Mouse (Mus musculus) CH12.LX (cell line): ENCODE measurements around the gene Fgfbp3. TPM values are rescaled to one million over a fixed set of nuclear protein-coding genes. Genes with fewer than 3 reads are reported as not detected.

Experiments used
- DNase-seq: peaks from one replicate; pipeline ENCODE4 v3.0.0-alpha.2; 2013; ENCODE audit errors: extremely low read depth
- H3K27ac ChIP-seq: 2 replicates; pipeline ENCODE4 v1.5.1; 2012; ENCODE audit warnings: low read depth, mild to moderate bottlenecking, control low read depth, moderate library complexity; ENCODE audit not compliant: insufficient read depth
- H3K27me3 ChIP-seq: replicated peaks from 2 replicates; pipeline ENCODE3; 2012; ENCODE audit warnings: inconsistent platforms
- H3K36me3 ChIP-seq, 2 experiments: replicated peaks in 1 of 2; 2 replicates each; pipeline versions ENCODE3 to v1.6.1; 2012; ENCODE audit warnings: inconsistent platforms in 1 of 2, low read length in 1 of 2, mild to moderate bottlenecking in 1 of 2, mixed read lengths in 1 of 2, moderate library complexity in 1 of 2; ENCODE audit not compliant: control insufficient read depth in 1 of 2, insufficient read depth in 1 of 2
- H3K4me1 ChIP-seq, 2 experiments: 2 replicates each; pipeline ENCODE4 v1.6.1; 2012; ENCODE audit warnings: inconsistent platforms in 1 of 2, moderate library complexity in 1 of 2; ENCODE audit not compliant: insufficient read depth in 2 of 2, control insufficient read depth in 1 of 2
- H3K4me2 ChIP-seq: 2 replicates; pipeline ENCODE4 v1.6.1; 2012; ENCODE audit warnings: low read depth, mild to moderate bottlenecking, control low read depth; ENCODE audit not compliant: poor library complexity, insufficient read depth, severe bottlenecking
- H3K4me3 ChIP-seq, 3 experiments: fragments of 150-350 bp in 1 of 3; sonication (generic) in 1 of 3; replicated peaks in 1 of 3; 2 replicates each; pipeline versions ENCODE3 to v1.5.1; 2011 to 2012; ENCODE audit warnings: low read depth in 2 of 3, low read length in 2 of 3, mild to moderate bottlenecking in 2 of 3, moderate library complexity in 2 of 3, control low read depth in 1 of 3, improper control_type of control experiment in 1 of 3, inconsistent platforms in 1 of 3, mixed read lengths in 1 of 3; ENCODE audit not compliant: poor library complexity in 1 of 3
- H3K79me2 ChIP-seq: replicated peaks from 2 replicates; pipeline ENCODE4 v1.6.1; 2012; ENCODE audit warnings: mild to moderate bottlenecking, moderate library complexity; ENCODE audit not compliant: control insufficient read depth, poor library complexity, insufficient read depth, severe bottlenecking; ENCODE audit errors: extremely low read depth
- H3K9ac ChIP-seq: 2 replicates; pipeline ENCODE4 v1.6.1; 2012; ENCODE audit warnings: low read depth, mild to moderate bottlenecking, control low read depth, moderate library complexity; ENCODE audit not compliant: insufficient read depth
- H3K9me3 ChIP-seq: replicated peaks from 2 replicates; pipeline ENCODE3; 2012; ENCODE audit warnings: low read length, inconsistent platforms, mixed read lengths
- CTCF ChIP-seq, 2 experiments: IDR thresholded peaks in 1 of 2; conservative IDR thresholded peaks in 1 of 2; 2 replicates each; pipeline ENCODE4 v1.5.1; 2011 to 2012; ENCODE audit warnings: low read depth in 2 of 2, low read length in 2 of 2, improper control_type of control experiment in 1 of 2, inconsistent platforms in 1 of 2, mild to moderate bottlenecking in 1 of 2, moderate library complexity in 1 of 2
- E2F4 ChIP-seq: IDR thresholded peaks from 2 replicates; pipeline ENCODE4 v1.6.1; 2011; ENCODE audit warnings: low read depth, low read length, improper control_type of control experiment; ENCODE audit not compliant: insufficient replicate concordance
- ELF1 ChIP-seq: IDR thresholded peaks from 2 replicates; pipeline ENCODE4 v1.6.1; 2014; ENCODE audit warnings: low read depth, mild to moderate bottlenecking, inconsistent platforms, low read length, improper control_type of control experiment
- EP300 ChIP-seq: IDR thresholded peaks from 2 replicates; pipeline ENCODE4 v1.6.1; 2011; ENCODE audit warnings: low read length, improper control_type of control experiment
- GABPA ChIP-seq: IDR thresholded peaks from 2 replicates; pipeline ENCODE4 v1.6.1; 2012; ENCODE audit warnings: low read depth, low read length, improper control_type of control experiment, inconsistent platforms; ENCODE audit not compliant: insufficient replicate concordance
- HCFC1 ChIP-seq: IDR thresholded peaks from 2 replicates; pipeline ENCODE4 v1.6.1; 2012; ENCODE audit warnings: low read depth, mild to moderate bottlenecking, inconsistent platforms, low read length, improper control_type of control experiment
- KAT2A ChIP-seq: IDR thresholded peaks from 2 replicates; pipeline ENCODE4 v1.6.1; 2012; ENCODE audit warnings: low read length, improper control_type of control experiment, inconsistent platforms; ENCODE audit not compliant: insufficient replicate concordance
- MAX ChIP-seq: IDR thresholded peaks from 2 replicates; pipeline ENCODE4 v1.6.1; 2011; ENCODE audit warnings: low read length, improper control_type of control experiment
- MAZ ChIP-seq: IDR thresholded peaks from 2 replicates; pipeline ENCODE4 v1.6.1; 2012; ENCODE audit warnings: low read depth, mild to moderate bottlenecking, inconsistent platforms, low read length, improper control_type of control experiment, moderate library complexity
- MEF2A ChIP-seq: IDR thresholded peaks from 2 replicates; pipeline ENCODE4 v1.6.1; 2014; ENCODE audit warnings: low read depth, mild to moderate bottlenecking, inconsistent platforms, low read length, improper control_type of control experiment, borderline replicate concordance
- NRF1 ChIP-seq: IDR thresholded peaks from 2 replicates; pipeline ENCODE4 v1.6.1; 2014; ENCODE audit warnings: low read depth, mild to moderate bottlenecking, inconsistent platforms, low read length, improper control_type of control experiment, moderate library complexity
- POLR2AphosphoS2 ChIP-seq: IDR thresholded peaks from 2 replicates; pipeline ENCODE4 v1.6.1; 2011; ENCODE audit warnings: low read depth, low read length, improper control_type of control experiment
- RAD21 ChIP-seq: IDR thresholded peaks from 2 replicates; pipeline ENCODE4 v1.6.1; 2011; ENCODE audit warnings: low read depth, mild to moderate bottlenecking, low read length, improper control_type of control experiment, moderate library complexity
- SMC3 ChIP-seq: IDR thresholded peaks from 2 replicates; pipeline ENCODE4 v1.6.1; 2011; ENCODE audit warnings: low read depth, low read length, improper control_type of control experiment
- USF1 ChIP-seq: IDR thresholded peaks from 2 replicates; pipeline ENCODE4 v1.6.1; 2014; ENCODE audit warnings: low read depth, mild to moderate bottlenecking, inconsistent platforms, low read length, improper control_type of control experiment
- USF2 ChIP-seq: conservative IDR thresholded peaks from 2 replicates; pipeline ENCODE4 v1.6.1; 2011; ENCODE audit warnings: low read depth, low read length, improper control_type of control experiment
- ZC3H11A ChIP-seq: IDR thresholded peaks from 2 replicates; pipeline ENCODE4 v1.6.1; 2012; ENCODE audit warnings: low read depth, mild to moderate bottlenecking, inconsistent platforms, low read length, improper control_type of control experiment
- dilution Hi-C: fragments of 300-500 bp; cut with MboI; formaldehyde crosslinking; loops from 2 replicates; pipeline ENCODE4 v1.14.3; 2020; ENCODE audit warnings: low sequenced_read_pairs; ENCODE audit not compliant: extremely low pct_unique_long_range_greater_than_20kb, extremely low pct_ligation_motif_present
- in situ Hi-C: fragments of 300-500 bp; cut with MboI; formaldehyde crosslinking; loops from 3 replicates; pipeline ENCODE4 v1.14.3; 2019; ENCODE audit warnings: low sequenced_read_pairs, low pct_ligation_motif_present, low pct_unique_long_range_greater_than_20kb, mixed read lengths
- polyA plus RNA-seq: library from polyadenylated mRNA; unstranded; fragments of >175 nt; gene quantifications from 2 replicates; pipeline ENCODE4 v1.2.1, GENCODE M21; 2012; ENCODE audit warnings: low read depth; ENCODE audit not compliant: insufficient read length
- total RNA-seq, 2 experiments: library from RNA; depleted of rRNA; stranded (reverse); fragments of 300-350 nt in 1 of 2; fragments of >200 nt in 1 of 2; gene quantifications; 2 replicates each; pipeline ENCODE4 v1.2.3; 2012 to 2014

Fgfbp3 gene
- total and polyA plus RNA-seq, 3 experiments, result 0.64 to 2.1 (median 1.6) TPM

- TF ChIP-seq POLR2AphosphoS2 (no peak), USF1 (no peak)
Measured at GRCm38 (mm10) chr19:36891746-36892145, 27.7 kb downstream of the Fgfbp3 start (continued).

GRCm38 (mm10) chr19:36887706-36888105 lies 31.7 kb downstream of the Fgfbp3 start:
- in situ Hi-C loops (no loop called here), dilution Hi-C loops (no loop called here)
- Histone ChIP-seq H3K4me3 (no peak overlapping the region), H3K27ac (no peak overlapping the region), H3K9ac (no peak overlapping the region), H3K27me3 (no peaks in the 10 kb centered on the region), H3K9me3 (no peaks in the 10 kb centered on the region), H3K4me2 (no peak overlapping the region), H3K79me2 (no peaks in the 10 kb centered on the region; the same call in 1 of the 2 replicates), H3K36me3 (peaks cover 62 to 95% of the 10 kb centered on the region in 2 experiments), H3K4me1 (no peaks in the 10 kb centered on the region)
- DNase-seq, result no peak
- TF ChIP-seq HCFC1, result no peak
- no peak for TF ChIP-seq E2F4
- TF ChIP-seq MAX, result no peak
- no peak for TF ChIP-seq ZC3H11A
- TF ChIP-seq MEF2A, result no peak
- TF ChIP-seq KAT2A, result no peak
- no peak for TF ChIP-seq SMC3
- no peak for TF ChIP-seq EP300
- TF ChIP-seq NRF1, result no peak
- no peak for TF ChIP-seq MAZ
- no peak for TF ChIP-seq USF2
- TF ChIP-seq ELF1, result no peak

- H3K4me3 ChIP-seq, result no peak overlapping the region
- H3K4me1 ChIP-seq, result no peaks in the 10 kb centered on the region
- dilution Hi-C loops, result no loop called here
- no peaks in the 10 kb centered on the region for H3K27me3 ChIP-seq
- H3K4me2 ChIP-seq, result no peak overlapping the region
- no peak overlapping the region for H3K27ac ChIP-seq
- in situ Hi-C loops, result no loop called here
- H3K9me3 ChIP-seq, result no peaks in the 10 kb centered on the region
- H3K9ac ChIP-seq, result no peak overlapping the region
- no peaks in the 10 kb centered on the region; the same call in 1 of the 2 replicates for H3K79me2 ChIP-seq
- peaks cover 70 to 95% of the 10 kb centered on the region in 2 experiments for H3K36me3 ChIP-seq
- TF ChIP-seq CTCF (conservative IDR thresholded peaks at IDR 0.05 in 1 of 2, IDR thresholded peaks at IDR 0.05 in 1 of 2; ENCODE audit: low read depth in 2 of 2, low read length in 2 of 2) (peak; percentile 33 to 61; a peak in 3 of 4 replicates), RAD21 (peak; percentile 22), GABPA (no peak), SMC3 (peak; percentile 29; the same call in 1 of the 2 replicates)
- TF ChIP-seq, all 38 proteins: peak for 3
- DNase-seq, result peak; percentile 17
Measured at GRCm38 (mm10) chr19:36886316-36886715, 33.1 kb downstream of the Fgfbp3 start.
